Mouse (Mus musculus): ENCODE measurements around the gene Ppp1r16b.

DNA sequence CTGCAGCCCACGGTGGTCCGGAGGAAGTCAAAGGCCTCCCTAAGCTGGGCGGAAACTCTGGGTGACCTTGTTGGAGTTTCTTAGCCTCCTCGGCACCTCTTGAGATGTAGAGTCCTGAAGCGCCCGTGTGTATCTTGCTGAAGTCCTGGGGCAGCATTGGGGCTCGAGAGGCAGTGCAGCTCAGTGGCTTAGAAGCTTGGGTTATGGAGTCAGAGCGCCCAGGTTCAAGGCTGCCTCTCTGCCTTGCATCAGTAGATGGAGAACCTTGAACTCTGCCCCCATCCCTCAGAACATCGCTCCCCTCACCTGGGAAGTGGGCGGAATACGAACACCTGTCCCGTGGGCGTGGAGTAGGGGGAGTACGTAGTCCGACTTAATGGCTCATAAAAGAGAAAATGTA lies 129.8 kb downstream of the Ppp1r16b start:
- TF ChIP-seq CHD2 (IDR thresholded peaks at IDR 0.05; ENCODE audit: low read length) (no peak), ZMIZ1 (IDR thresholded peaks at IDR 0.05; ENCODE audit: low read depth, low read length) (no peak), CHD1 (IDR thresholded peaks at IDR 0.05; ENCODE audit: low read depth, low read length) (no peak), USF1 (IDR thresholded peaks at IDR 0.05; ENCODE audit: low read depth, low read length) (no peak), MXI1 (IDR thresholded peaks at IDR 0.05; ENCODE audit: low read depth, low read length) (no peak), POLR2A (IDR thresholded peaks at IDR 0.05; ENCODE audit: control insufficient read depth in 1 of 2, insufficient read depth in 1 of 2, low read depth in 1 of 2, low read length in 2 of 2, poor library complexity in 1 of 2) (no peak), ZNF384 (IDR thresholded peaks at IDR 0.05; ENCODE audit: low read depth, low read length) (no peak)
